Mouse (Mus musculus): Measurements from ENCODE around the gene Pank2. TPM values are rescaled to one million over a fixed set of nuclear protein-coding genes. Genes with fewer than 3 reads are reported as not detected.

Gene Pank2
- total and polyA plus RNA-seq, 3 experiments, result 34.9 to 275 (median 71.8) TPM

DNA sequence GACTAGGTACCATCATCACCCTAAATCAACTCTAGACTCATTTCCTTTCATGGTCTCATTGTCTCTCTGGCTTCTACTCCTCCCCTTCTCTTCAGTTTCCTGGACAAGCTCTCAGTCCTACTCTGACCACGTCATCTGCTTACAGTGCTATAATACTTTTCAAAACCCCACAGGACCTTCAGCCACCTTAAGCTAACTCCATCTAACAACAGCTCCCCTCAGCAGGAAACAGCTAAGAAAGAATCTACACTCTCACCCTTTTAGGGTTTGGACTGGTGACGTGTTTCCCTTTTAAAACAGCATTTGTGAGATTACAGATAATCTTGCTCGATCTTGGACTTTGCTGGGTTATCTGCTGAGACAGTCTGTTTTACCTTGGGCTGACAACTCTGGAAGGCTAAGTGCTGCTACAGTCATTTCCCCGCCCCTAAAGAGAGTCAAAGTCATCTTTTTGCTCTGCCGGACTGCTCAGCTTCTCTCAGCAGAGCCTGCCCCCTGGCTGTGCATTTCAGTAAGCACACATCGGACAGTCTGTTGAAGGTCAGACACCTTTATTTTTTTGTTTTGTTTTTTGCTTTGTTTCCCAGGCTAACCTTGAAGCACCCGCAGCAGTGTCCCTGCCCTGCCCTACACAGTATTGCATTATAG, 8.5 kb upstream of the Pank2 start (continued):
- TF ChIP-seq ZNF384 (IDR thresholded peaks at IDR 0.05; ENCODE audit: low read depth, low read length), result peak; percentile 52; the same call in 1 of the 2 replicates
- no peak for TF ChIP-seq TBP (IDR thresholded peaks at IDR 0.05; ENCODE audit: low read depth, low read length)
- peak; percentile 28; the same call in 1 of the 2 replicates for TF ChIP-seq ELF1 (IDR thresholded peaks at IDR 0.05; ENCODE audit: low read depth, low read length)
- peak; percentile 33; the same call in 1 of the 2 replicates for TF ChIP-seq BHLHE40 (IDR thresholded peaks at IDR 0.05; ENCODE audit: borderline replicate concordance, low read depth, low read length)
- TF ChIP-seq GABPA (IDR thresholded peaks at IDR 0.05; ENCODE audit: low read depth, low read length), result peak; percentile 44; the same call in 1 of the 2 replicates
- peak; percentile 90 for TF ChIP-seq ZC3H11A (IDR thresholded peaks at IDR 0.05; ENCODE audit: low read depth, low read length)
- TF ChIP-seq RCOR1 (IDR thresholded peaks at IDR 0.05; ENCODE audit: low read depth, low read length), result peak; percentile 46; the same call in 1 of the 2 replicates

DNA sequence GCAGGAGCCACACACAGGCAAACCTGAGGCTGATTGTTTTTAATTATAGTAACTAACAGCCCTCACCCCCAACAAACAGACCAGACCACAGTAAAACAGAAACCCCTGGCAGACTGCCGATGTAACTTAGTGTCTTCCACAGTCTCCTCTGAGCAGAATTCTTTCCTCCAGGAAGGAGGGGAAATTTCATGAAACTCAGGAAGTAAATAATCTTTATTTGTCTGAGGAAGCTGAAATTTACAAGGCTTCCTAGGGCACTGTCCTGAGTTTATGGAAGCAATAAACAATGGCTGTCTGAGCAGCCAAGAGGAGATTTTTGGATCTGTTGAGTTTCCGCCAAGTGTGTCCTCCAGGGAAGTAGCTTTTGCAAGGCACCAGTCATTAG, 8.0 kb upstream of the Pank2 start:
- Histone ChIP-seq H3K9me3 (replicated peaks; ENCODE audit: insufficient read depth, low read length) (no peaks in the 10 kb centered on the region), H3K4me1 (ENCODE audit: control insufficient read depth in 1 of 2, insufficient read depth in 2 of 2, low read length in 2 of 2) (peaks cover 13 to 23% of the 10 kb centered on the region in 2 experiments), H3K36me3 (ENCODE audit: control insufficient read depth in 1 of 2, insufficient read depth in 2 of 2, low read length in 2 of 2) (peaks cover 0 to 9% of the 10 kb centered on the region in 2 experiments; a peak in 2 of 4 replicates), H3K9ac (ENCODE audit: control insufficient read depth, low read depth, low read length, poor library complexity, severe bottlenecking) (peak overlapping the region; percentile 60), H3K4me3 (ENCODE audit: control insufficient read depth in 1 of 2, insufficient read depth in 1 of 2, low read depth in 2 of 2, low read length in 2 of 2) (peak overlapping the region; percentile 35 to 46), H3K79me2 (ENCODE audit: control insufficient read depth, insufficient read depth, low read length, poor library complexity) (no peaks in the 10 kb centered on the region), H3K27me3 (ENCODE audit: control insufficient read depth in 1 of 2, insufficient read depth in 2 of 2, low read length in 2 of 2) (no peaks in the 10 kb centered on the region), H3K27ac (ENCODE audit: control insufficient read depth, low read depth, low read length) (peak overlapping the region; percentile 66)
- TF ChIP-seq BHLHE40 (IDR thresholded peaks at IDR 0.05; ENCODE audit: borderline replicate concordance, low read depth, low read length) (no peak), USF1 (IDR thresholded peaks at IDR 0.05; ENCODE audit: low read depth, low read length) (no peak), ZC3H11A (IDR thresholded peaks at IDR 0.05; ENCODE audit: low read depth, low read length) (no peak), KAT2A (conservative IDR thresholded peaks at IDR 0.05; ENCODE audit: low read depth, low read length) (no peak), JUND (IDR thresholded peaks at IDR 0.05; ENCODE audit: low read depth, low read length) (no peak), POLR2A (IDR thresholded peaks at IDR 0.05; ENCODE audit: control insufficient read depth in 1 of 2, insufficient read depth in 1 of 2, low read depth in 1 of 2, low read length in 2 of 2, poor library complexity in 1 of 2) (no peak), NRF1 (IDR thresholded peaks at IDR 0.05; ENCODE audit: insufficient read depth, low read depth, low read length, poor library complexity, severe bottlenecking) (no peak), ZNF384 (IDR thresholded peaks at IDR 0.05; ENCODE audit: low read depth, low read length) (0 out of 2 replicates have a peak, but pooled peaks have one; percentile 3), ETS1 (IDR thresholded peaks at IDR 0.05; ENCODE audit: low read depth, low read length) (no peak), E2F4 (IDR thresholded peaks at IDR 0.05; ENCODE audit: borderline replicate concordance, low read depth, low read length) (no peak), MAZ (IDR thresholded peaks at IDR 0.05; ENCODE audit: low read depth, low read length) (peak; percentile 4; the same call in 1 of the 2 replicates), TCF12 (IDR thresholded peaks at IDR 0.05; ENCODE audit: low read depth, low read length) (no peak), MXI1 (IDR thresholded peaks at IDR 0.05; ENCODE audit: low read depth, low read length) (0 out of 2 replicates have a peak, but pooled peaks have one; percentile 22), GATA1 (IDR thresholded peaks at IDR 0.05; ENCODE audit: low read depth, low read length) (no peak), UBTF (IDR thresholded peaks at IDR 0.05; ENCODE audit: borderline replicate concordance, insufficient read depth, low read depth, low read length) (no peak), MAFK (IDR thresholded peaks at IDR 0.05; ENCODE audit: borderline replicate concordance, low read depth, low read length) (no peak), RAD21 (IDR thresholded peaks at IDR 0.05; ENCODE audit: low read depth, low read length) (no peak)
- peak; percentile 68 for DNase-seq (ENCODE audit: low read depth, low spot score)
